Mouse (Mus musculus) heart, embryonic 10.5 days (tissue): ENCODE data around the gene Ccdc158. TPM values are rescaled to one million over a fixed set of nuclear protein-coding genes. Genes with fewer than 3 reads are reported as not detected.

ENCODE experiments used
- DNase-seq: peaks from one replicate; pipeline ENCODE4 v3.0.0-alpha.2; 2017; ENCODE audit warnings: low spot score
- H3K27ac ChIP-seq: fragments of 300-500 bp; sonication (generic); 2 replicates; pipeline ENCODE4 v1.5.1; 2016; ENCODE audit warnings: mild to moderate bottlenecking
- H3K27me3 ChIP-seq: fragments of 300-500 bp; sonication (generic); 2 replicates; pipeline ENCODE4 v1.6.1; 2016; ENCODE audit warnings: mild to moderate bottlenecking; ENCODE audit not compliant: poor library complexity, insufficient read depth, severe bottlenecking
- H3K36me3 ChIP-seq: fragments of 300-500 bp; sonication (generic); 2 replicates; pipeline ENCODE4 v1.6.1; 2016; ENCODE audit warnings: mild to moderate bottlenecking, moderate library complexity
- H3K4me1 ChIP-seq: fragments of 300-500 bp; sonication (generic); 2 replicates; pipeline ENCODE4 v1.6.1; 2016; ENCODE audit warnings: mild to moderate bottlenecking
- H3K4me3 ChIP-seq: fragments of 300-500 bp; sonication (generic); 2 replicates; pipeline ENCODE4 v1.5.1; 2016; ENCODE audit warnings: mild to moderate bottlenecking, moderate library complexity
- H3K9me3 ChIP-seq: fragments of 300-500 bp; sonication (generic); 2 replicates; pipeline ENCODE4 v1.6.1; 2016; ENCODE audit warnings: mild to moderate bottlenecking, moderate library complexity
- WGBS: fragments of 180-500 bp; shearing (Covaris S2); methylation state at CpG from one replicate; pipeline ENCODE4 v1.1.7; 2016; 5-methylcytosine and 5-hydroxymethylcytosine counted together
- polyA plus RNA-seq: library from polyadenylated mRNA; unstranded; fragments of >200 nt; fragmentation: Nextera tagmentation; extraction: Ambion mirVana; gene quantifications from 2 replicates; pipeline ENCODE4 v1.2.1, GENCODE M21; 2016

The Ccdc158 gene
- 0.87 and 0.90 TPM in 2 replicates for polyA plus RNA-seq

GRCm38 (mm10) chr5:92674859-92675573 lies at the start of gene Ccdc158:
TSS of gene Ccdc158 (minus strand) at chr5:92675271.
- Histone ChIP-seq H3K4me1 (peaks cover 16% of the 10 kb centered on the region), H3K27ac (peak within 1 kb of the TSS; percentile 83), H3K9me3 (no peaks in the 10 kb centered on the region), H3K36me3 (no peaks in the 10 kb centered on the region), H3K4me3 (peak within 1 kb of the TSS; percentile 65), H3K27me3 (no peaks in the 10 kb centered on the region)
- DNase-seq = peak; percentile 97
- 10% methylated on average over 49 of the region's 55 CpGs for WGBS

- H3K4me1 ChIP-seq = peaks cover 7% of the 10 kb centered on the region
- no peak overlapping the region for H3K4me3 ChIP-seq
- no peak for DNase-seq
- no peaks in the 10 kb centered on the region for H3K36me3 ChIP-seq
- WGBS = 90% methylated on average over 8 of the region's 8 CpGs
- H3K27ac ChIP-seq = no peak overlapping the region
- no peaks in the 10 kb centered on the region; the same call in 1 of the 2 replicates for H3K27me3 ChIP-seq
- H3K9me3 ChIP-seq = no peaks in the 10 kb centered on the region
Measured at GRCm38 (mm10) chr5:92721610-92722009, 46.5 kb upstream of the Ccdc158 start.

GRCm38 (mm10) chr5:92718856-92719255 lies 43.8 kb upstream of the Ccdc158 start:
- no peaks in the 10 kb centered on the region; the same call in 1 of the 2 replicates for H3K27me3 ChIP-seq
- H3K36me3 ChIP-seq = no peaks in the 10 kb centered on the region
- no peak overlapping the region for H3K4me3 ChIP-seq
- WGBS = 88% methylated on average over 3 of the region's 3 CpGs
- H3K27ac ChIP-seq = no peak overlapping the region
- no peak for DNase-seq
- H3K9me3 ChIP-seq = no peaks in the 10 kb centered on the region
- peaks cover 7% of the 10 kb centered on the region for H3K4me1 ChIP-seq

GRCm38 (mm10) chr5:92717666-92718360 lies 42.7 kb upstream of the Ccdc158 start:
- no peaks in the 10 kb centered on the region; the same call in 1 of the 2 replicates for H3K27me3 ChIP-seq
- no peak for DNase-seq
- no peak overlapping the region for H3K4me3 ChIP-seq
- peaks cover 7% of the 10 kb centered on the region for H3K4me1 ChIP-seq
- WGBS = 65% methylated on average over 3 of the region's 3 CpGs
- H3K9me3 ChIP-seq = no peaks in the 10 kb centered on the region
- no peak overlapping the region for H3K27ac ChIP-seq
- H3K36me3 ChIP-seq = no peaks in the 10 kb centered on the region

GRCm38 (mm10) chr5:92715890-92716289 lies 40.8 kb upstream of the Ccdc158 start:
- WGBS = 69% methylated on average over 2 of the region's 2 CpGs
- H3K4me3 ChIP-seq = no peak overlapping the region
- DNase-seq = no peak

GRCm38 (mm10) chr5:92715319-92715718 lies 40.2 kb upstream of the Ccdc158 start:
- DNase-seq = no peak
- no peaks in the 10 kb centered on the region for H3K36me3 ChIP-seq
- 71% methylated on average over 11 of the region's 11 CpGs for WGBS
- no peak overlapping the region for H3K4me3 ChIP-seq
- H3K4me1 ChIP-seq = peaks cover 7% of the 10 kb centered on the region
- no peak overlapping the region for H3K27ac ChIP-seq
- no peaks in the 10 kb centered on the region; the same call in 1 of the 2 replicates for H3K27me3 ChIP-seq
- no peaks in the 10 kb centered on the region for H3K9me3 ChIP-seq

More at GRCm38 (mm10) chr5:92715890-92716289, 40.8 kb upstream of the Ccdc158 start:
- no peaks in the 10 kb centered on the region for H3K36me3 ChIP-seq
- no peaks in the 10 kb centered on the region for H3K9me3 ChIP-seq
- no peak overlapping the region for H3K27ac ChIP-seq
- H3K27me3 ChIP-seq = no peaks in the 10 kb centered on the region; the same call in 1 of the 2 replicates
- H3K4me1 ChIP-seq = peaks cover 7% of the 10 kb centered on the region

- Histone ChIP-seq H3K4me1 (peaks cover 7% of the 10 kb centered on the region), H3K36me3 (no peaks in the 10 kb centered on the region), H3K4me3 (no peak overlapping the region), H3K27ac (no peak overlapping the region), H3K27me3 (no peaks in the 10 kb centered on the region), H3K9me3 (no peaks in the 10 kb centered on the region)
- WGBS = 97% methylated on average over 2 of the region's 2 CpGs
- no peak for DNase-seq
Measured at GRCm38 (mm10) chr5:92714886-92715285, 39.8 kb upstream of the Ccdc158 start.

GRCm38 (mm10) chr5:92712621-92713395 lies 37.7 kb upstream of the Ccdc158 start:
- Histone ChIP-seq H3K4me1 (peaks cover 7% of the 10 kb centered on the region), H3K27me3 (no peaks in the 10 kb centered on the region), H3K27ac (no peak overlapping the region), H3K4me3 (no peak overlapping the region), H3K36me3 (no peaks in the 10 kb centered on the region), H3K9me3 (no peaks in the 10 kb centered on the region)
- 86% methylated on average over 5 of the region's 5 CpGs for WGBS
- no peak for DNase-seq

GRCm38 (mm10) chr5:92711666-92712290 lies 36.7 kb upstream of the Ccdc158 start:
- no peak overlapping the region for H3K4me3 ChIP-seq
- H3K9me3 ChIP-seq = no peaks in the 10 kb centered on the region
- H3K27me3 ChIP-seq = no peaks in the 10 kb centered on the region
- peaks cover 8% of the 10 kb centered on the region for H3K4me1 ChIP-seq
- 80% methylated on average over 5 of the region's 5 CpGs for WGBS
- H3K27ac ChIP-seq = no peak overlapping the region
- H3K36me3 ChIP-seq = no peaks in the 10 kb centered on the region
- no peak for DNase-seq

GRCm38 (mm10) chr5:92710779-92711178 lies 35.7 kb upstream of the Ccdc158 start:
- no peak for DNase-seq
- no peak overlapping the region for H3K27ac ChIP-seq
- H3K27me3 ChIP-seq = no peaks in the 10 kb centered on the region
- H3K36me3 ChIP-seq = no peaks in the 10 kb centered on the region
- H3K4me1 ChIP-seq = peaks cover 8% of the 10 kb centered on the region
- no peaks in the 10 kb centered on the region for H3K9me3 ChIP-seq
- H3K4me3 ChIP-seq = no peak overlapping the region
- WGBS = 85% methylated on average over 8 of the region's 8 CpGs

GRCm38 (mm10) chr5:92707921-92708491 lies 32.9 kb upstream of the Ccdc158 start:
- no peaks in the 10 kb centered on the region for H3K9me3 ChIP-seq
- H3K4me3 ChIP-seq = no peak overlapping the region
- H3K27ac ChIP-seq = 0 out of 2 replicates have a peak overlapping the region, but pooled peaks have one; percentile 22
- peaks cover 8% of the 10 kb centered on the region for H3K4me1 ChIP-seq
- H3K27me3 ChIP-seq = no peaks in the 10 kb centered on the region
- no peak for DNase-seq
- WGBS = 45% methylated on average over 7 of the region's 7 CpGs
- no peaks in the 10 kb centered on the region for H3K36me3 ChIP-seq

- H3K27ac ChIP-seq = no peak overlapping the region
- DNase-seq = no peak
- H3K27me3 ChIP-seq = no peaks in the 10 kb centered on the region
- 81% methylated on average over 8 of the region's 8 CpGs for WGBS
- no peak overlapping the region for H3K4me3 ChIP-seq
- no peaks in the 10 kb centered on the region for H3K9me3 ChIP-seq
- H3K36me3 ChIP-seq = no peaks in the 10 kb centered on the region
- peaks cover 17% of the 10 kb centered on the region for H3K4me1 ChIP-seq
Measured at GRCm38 (mm10) chr5:92703671-92704070, 28.6 kb upstream of the Ccdc158 start.
